Mouse (Mus musculus) midbrain, embryonic 12.5 days (tissue): Measurements from ENCODE around the gene Tekt3. TPM values are rescaled to one million over a fixed set of nuclear protein-coding genes. Genes with fewer than 3 reads are reported as not detected.

Experiments
- ATAC-seq: fragments of 200-750 bp; cut with Nextera tagmentation; 2 replicates; pipeline ENCODE4 v1.8.0; 2017; ENCODE audit warnings: low read depth, moderate TSS enrichment, moderate library complexity; ENCODE audit not compliant: low FRiP score
- H3K27ac ChIP-seq: fragments of 300-500 bp; sonication (generic); replicated peaks from 2 replicates; pipeline ENCODE4 v1.5.1; 2016; ENCODE audit warnings: mild to moderate bottlenecking
- H3K27me3 ChIP-seq: fragments of 300-500 bp; sonication (generic); 2 replicates; pipeline ENCODE4 v1.6.1; 2016; ENCODE audit warnings: mild to moderate bottlenecking
- H3K36me3 ChIP-seq: fragments of 300-500 bp; sonication (generic); 2 replicates; pipeline ENCODE4 v1.6.1; 2016
- H3K4me1 ChIP-seq: fragments of 300-500 bp; sonication (generic); 2 replicates; pipeline ENCODE4 v1.6.1; 2016
- H3K4me2 ChIP-seq: fragments of 300-500 bp; sonication (generic); replicated peaks from 2 replicates; pipeline ENCODE4 v1.6.1; 2016; ENCODE audit warnings: mild to moderate bottlenecking, moderate library complexity
- H3K4me3 ChIP-seq: fragments of 300-500 bp; sonication (generic); 2 replicates; pipeline ENCODE4 v1.5.1; 2016; ENCODE audit warnings: mild to moderate bottlenecking
- H3K9ac ChIP-seq: fragments of 300-500 bp; sonication (generic); replicated peaks from 2 replicates; pipeline ENCODE4 v1.6.1; 2016; ENCODE audit warnings: mild to moderate bottlenecking, moderate library complexity
- H3K9me3 ChIP-seq: fragments of 300-500 bp; sonication (generic); 2 replicates; pipeline ENCODE4 v1.6.1; 2016; ENCODE audit warnings: mild to moderate bottlenecking
- WGBS: fragments of 180-500 bp; shearing (Covaris S2); methylation state at CpG from one replicate; pipeline ENCODE4 v1.1.7; 2016; 5-methylcytosine and 5-hydroxymethylcytosine counted together
- polyA plus RNA-seq: library from polyadenylated mRNA; unstranded; fragments of >200 nt; fragmentation: Nextera tagmentation; extraction: Ambion mirVana; gene quantifications from 2 replicates; pipeline ENCODE4 v1.2.1, GENCODE M21; 2016

Tekt3 gene
- polyA plus RNA-seq, 1 experiment from 2014 or later, result not detected

DNA sequence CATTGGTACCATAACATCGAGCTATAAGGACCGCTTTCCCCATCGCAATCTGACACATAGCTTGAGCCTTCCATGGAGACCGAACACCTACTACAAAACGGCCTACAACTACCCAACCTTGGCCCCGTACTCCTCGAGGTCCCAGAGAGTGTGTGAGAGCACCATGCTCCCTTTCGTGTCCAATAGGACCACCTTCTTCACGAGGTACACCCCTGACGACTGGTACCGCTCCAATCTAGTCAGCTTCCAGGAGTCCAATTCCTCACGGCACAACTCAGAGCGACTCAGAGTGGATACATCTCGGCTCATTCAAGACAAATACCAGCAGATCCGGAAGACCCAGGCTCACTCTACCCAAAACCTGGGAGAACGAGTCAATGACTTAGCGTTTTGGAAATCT, 8.6 kb downstream of the Tekt3 start:
- no peaks in the 10 kb centered on the region for H3K9me3 ChIP-seq
- WGBS, result 93% methylated on average over 17 of the region's 17 CpGs
- no peak overlapping the region for H3K4me3 ChIP-seq
- no peak overlapping the region for H3K4me2 ChIP-seq
- H3K36me3 ChIP-seq, result no peaks in the 10 kb centered on the region
- H3K27ac ChIP-seq, result no peak overlapping the region
- no peak overlapping the region for H3K9ac ChIP-seq
- H3K4me1 ChIP-seq, result no peaks in the 10 kb centered on the region
- H3K27me3 ChIP-seq, result no peaks in the 10 kb centered on the region
- ATAC-seq, result no peak

- ATAC-seq, result no peak
- Histone ChIP-seq H3K36me3 (no peaks in the 10 kb centered on the region), H3K4me1 (no peaks in the 10 kb centered on the region), H3K9ac (no peak overlapping the region), H3K9me3 (0 out of 2 replicates have a peak, but pooled peaks cover 4% of the 10 kb centered on the region), H3K4me2 (no peak overlapping the region), H3K4me3 (no peak overlapping the region), H3K27ac (no peak overlapping the region), H3K27me3 (no peaks in the 10 kb centered on the region)
- WGBS, result 85% methylated on average over 3 of the region's 3 CpGs
Measured at GRCm38 (mm10) chr11:63084536-63084935, 23.1 kb downstream of the Tekt3 start.

- no peak for ATAC-seq
- WGBS, result 93% methylated on average over 6 of the region's 6 CpGs
Measured at GRCm38 (mm10) chr11:63088672-63089071, 27.2 kb downstream of the Tekt3 start.

DNA sequence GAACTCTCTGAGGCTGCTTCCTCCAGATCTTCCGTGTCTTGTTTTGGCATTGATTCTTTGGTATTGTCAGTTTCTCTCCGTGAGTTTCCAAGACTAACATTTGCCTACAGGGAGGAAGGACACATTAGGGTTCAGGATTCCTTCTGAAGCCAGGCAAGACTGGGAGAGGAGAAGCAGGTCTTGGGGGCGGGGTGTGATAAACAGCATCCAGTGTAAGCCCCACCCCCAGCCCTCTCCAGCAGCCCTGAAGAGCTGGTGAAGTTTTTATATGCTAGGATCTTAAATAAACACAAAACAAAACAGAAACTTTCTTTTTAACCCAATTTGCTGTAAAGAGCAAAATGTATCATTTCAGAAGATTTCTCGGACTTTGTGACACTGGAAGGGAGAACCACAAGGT, 28.8 kb downstream of the Tekt3 start:
- 55% methylated on average over 4 of the region's 4 CpGs for WGBS
- Histone ChIP-seq H3K27ac (no peak overlapping the region), H3K4me2 (no peak overlapping the region), H3K36me3 (no peaks in the 10 kb centered on the region), H3K9me3 (no peaks in the 10 kb centered on the region), H3K4me3 (no peak overlapping the region), H3K27me3 (no peaks in the 10 kb centered on the region), H3K4me1 (no peaks in the 10 kb centered on the region), H3K9ac (no peak overlapping the region)
- no peak for ATAC-seq

More at GRCm38 (mm10) chr11:63088672-63089071, 27.2 kb downstream of the Tekt3 start:
- Histone ChIP-seq H3K27me3 (no peaks in the 10 kb centered on the region), H3K4me2 (no peak overlapping the region), H3K9me3 (0 out of 2 replicates have a peak, but pooled peaks cover 4% of the 10 kb centered on the region), H3K9ac (no peak overlapping the region), H3K4me1 (no peaks in the 10 kb centered on the region), H3K36me3 (no peaks in the 10 kb centered on the region), H3K4me3 (no peak overlapping the region), H3K27ac (no peak overlapping the region)

DNA sequence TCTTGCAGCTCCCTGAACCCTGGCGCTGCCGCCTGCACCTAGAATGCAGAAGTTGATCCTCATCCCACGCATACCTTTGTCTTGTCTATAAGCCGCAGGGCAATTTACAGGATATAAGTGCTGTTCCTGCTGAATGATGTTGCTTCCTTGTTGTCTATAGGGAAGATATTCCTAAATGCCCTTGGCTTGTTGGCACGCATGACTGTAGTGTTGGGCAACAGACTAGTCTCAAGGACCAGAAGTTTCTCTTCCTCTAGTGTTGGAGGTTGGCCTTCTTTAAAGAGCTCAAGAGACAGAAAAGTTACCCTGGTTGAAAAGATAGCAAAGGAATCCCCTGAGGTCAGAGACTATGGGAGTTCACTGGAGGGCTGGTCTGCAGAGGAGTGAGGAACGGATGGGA, 29.5 kb downstream of the Tekt3 start:
- H3K27me3 ChIP-seq, result no peaks in the 10 kb centered on the region
- no peak overlapping the region for H3K9ac ChIP-seq
- H3K36me3 ChIP-seq, result no peaks in the 10 kb centered on the region
- WGBS, result 96% methylated on average over 6 of the region's 6 CpGs
- H3K27ac ChIP-seq, result no peak overlapping the region
- ATAC-seq, result no peak
- H3K9me3 ChIP-seq, result no peaks in the 10 kb centered on the region
- H3K4me3 ChIP-seq, result no peak overlapping the region
- no peaks in the 10 kb centered on the region for H3K4me1 ChIP-seq
- H3K4me2 ChIP-seq, result no peak overlapping the region

DNA sequence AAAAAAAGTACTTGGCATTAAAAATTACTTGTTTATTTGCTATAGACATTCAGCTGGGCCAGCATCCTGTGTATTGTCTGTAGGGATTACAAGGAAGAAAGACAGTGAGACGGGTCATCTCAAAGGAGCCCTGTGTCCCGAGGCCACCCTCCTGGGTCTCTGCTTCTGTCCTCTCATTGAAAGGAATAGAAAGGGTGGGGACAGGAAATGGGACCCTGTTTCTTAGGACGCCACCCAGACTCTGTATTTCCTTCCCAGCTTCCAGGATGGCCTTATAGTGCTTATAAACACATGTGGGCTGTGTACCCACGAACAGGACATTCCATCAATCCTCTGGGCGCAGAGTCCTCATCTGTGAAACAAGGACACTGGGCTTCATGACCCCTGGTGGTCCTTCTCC, 30.8 kb downstream of the Tekt3 start:
- WGBS, result 66% methylated on average over 5 of the region's 5 CpGs
- Histone ChIP-seq H3K4me3 (no peak overlapping the region), H3K27ac (no peak overlapping the region), H3K4me2 (no peak overlapping the region), H3K27me3 (no peaks in the 10 kb centered on the region), H3K9me3 (no peaks in the 10 kb centered on the region), H3K36me3 (no peaks in the 10 kb centered on the region), H3K9ac (no peak overlapping the region), H3K4me1 (no peaks in the 10 kb centered on the region)
- no peak for ATAC-seq

DNA sequence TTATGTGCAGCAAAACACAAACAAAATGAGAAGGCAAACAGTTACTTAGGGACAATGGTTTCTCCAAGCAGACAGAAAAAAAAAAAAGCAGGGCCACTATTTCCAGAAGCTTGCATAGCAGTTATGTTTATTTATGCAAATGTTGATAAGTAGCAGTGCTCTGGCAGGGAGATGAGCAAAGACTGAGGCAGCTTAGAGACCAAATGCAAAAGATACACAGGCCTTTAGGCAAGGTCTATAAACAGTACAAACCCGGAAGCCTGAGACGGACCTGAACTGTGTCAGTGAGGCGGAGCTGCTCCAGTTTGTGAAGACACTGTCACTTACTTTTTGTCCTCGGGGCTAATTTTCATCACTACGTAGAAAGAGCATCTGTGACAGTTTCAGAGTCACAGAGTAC, 32.1 kb downstream of the Tekt3 start:
- Histone ChIP-seq H3K4me1 (no peaks in the 10 kb centered on the region), H3K9ac (no peak overlapping the region), H3K4me2 (no peak overlapping the region), H3K36me3 (no peaks in the 10 kb centered on the region), H3K9me3 (no peaks in the 10 kb centered on the region), H3K27me3 (no peaks in the 10 kb centered on the region), H3K27ac (no peak overlapping the region), H3K4me3 (no peak overlapping the region)
- WGBS, result 76% methylated on average over 5 of the region's 5 CpGs
- ATAC-seq, result no peak

DNA sequence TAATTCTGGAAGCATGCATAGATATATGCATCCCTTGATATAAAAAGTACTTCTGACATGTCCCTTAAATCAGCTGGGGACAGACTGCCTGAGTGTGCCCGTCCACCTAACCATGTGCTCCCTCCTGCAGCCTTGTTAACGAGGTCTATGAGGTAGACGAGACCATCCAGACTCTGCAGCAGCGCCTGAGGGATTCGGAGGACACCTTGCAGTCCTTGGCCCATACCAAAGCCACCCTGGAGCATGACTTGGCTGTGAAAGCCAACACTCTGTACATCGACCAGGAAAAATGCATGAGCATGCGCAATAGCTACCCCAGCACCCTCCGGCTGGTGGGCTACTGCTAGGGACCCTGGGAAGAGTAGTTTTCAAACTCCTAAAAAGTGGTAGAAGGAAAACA, 33.0 kb downstream of the Tekt3 start:
- no peak for ATAC-seq
- H3K36me3 ChIP-seq, result no peaks in the 10 kb centered on the region
- H3K4me3 ChIP-seq, result no peak overlapping the region
- H3K9ac ChIP-seq, result no peak overlapping the region
- no peaks in the 10 kb centered on the region for H3K4me1 ChIP-seq
- H3K4me2 ChIP-seq, result no peak overlapping the region
- H3K27me3 ChIP-seq, result no peaks in the 10 kb centered on the region
- no peak overlapping the region for H3K27ac ChIP-seq
- H3K9me3 ChIP-seq, result no peaks in the 10 kb centered on the region
- WGBS, result 89% methylated on average over 8 of the region's 8 CpGs

DNA sequence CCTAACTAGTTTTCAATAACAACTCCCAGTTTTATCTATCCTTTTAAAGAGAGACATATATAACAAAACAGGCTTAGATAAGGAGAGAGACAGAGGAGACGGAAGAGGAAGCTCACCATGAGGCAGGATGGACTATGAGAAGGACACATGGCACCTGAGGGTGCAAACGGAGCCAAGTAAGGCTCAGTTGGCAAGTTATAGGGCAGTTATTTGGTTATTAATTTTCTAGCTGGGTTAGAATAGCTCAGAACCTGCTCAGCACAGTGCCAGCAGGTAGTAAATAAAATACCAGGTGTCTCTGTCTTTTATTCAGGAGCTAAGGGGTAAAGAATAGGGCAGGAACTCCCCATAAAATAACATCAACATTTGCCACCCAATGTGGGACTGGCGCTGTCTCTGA, 36.6 kb downstream of the Tekt3 start:
- Histone ChIP-seq H3K4me2 (no peak overlapping the region), H3K36me3 (no peaks in the 10 kb centered on the region), H3K27me3 (no peaks in the 10 kb centered on the region), H3K9ac (no peak overlapping the region), H3K4me1 (no peaks in the 10 kb centered on the region), H3K27ac (no peak overlapping the region), H3K4me3 (no peak overlapping the region), H3K9me3 (no peaks in the 10 kb centered on the region)
- ATAC-seq, result no peak
- 84% methylated on average over 3 of the region's 3 CpGs for WGBS

- H3K27me3 ChIP-seq, result no peaks in the 10 kb centered on the region
- H3K27ac ChIP-seq, result no peak overlapping the region
- no peak overlapping the region for H3K4me2 ChIP-seq
- ATAC-seq, result no peak
- no peaks in the 10 kb centered on the region for H3K4me1 ChIP-seq
- no peak overlapping the region for H3K4me3 ChIP-seq
- H3K9me3 ChIP-seq, result no peaks in the 10 kb centered on the region
- H3K36me3 ChIP-seq, result no peaks in the 10 kb centered on the region
- 80% methylated on average over 3 of the region's 3 CpGs for WGBS
- H3K9ac ChIP-seq, result no peak overlapping the region
Measured at GRCm38 (mm10) chr11:63099390-63099789, 37.9 kb downstream of the Tekt3 start.

DNA sequence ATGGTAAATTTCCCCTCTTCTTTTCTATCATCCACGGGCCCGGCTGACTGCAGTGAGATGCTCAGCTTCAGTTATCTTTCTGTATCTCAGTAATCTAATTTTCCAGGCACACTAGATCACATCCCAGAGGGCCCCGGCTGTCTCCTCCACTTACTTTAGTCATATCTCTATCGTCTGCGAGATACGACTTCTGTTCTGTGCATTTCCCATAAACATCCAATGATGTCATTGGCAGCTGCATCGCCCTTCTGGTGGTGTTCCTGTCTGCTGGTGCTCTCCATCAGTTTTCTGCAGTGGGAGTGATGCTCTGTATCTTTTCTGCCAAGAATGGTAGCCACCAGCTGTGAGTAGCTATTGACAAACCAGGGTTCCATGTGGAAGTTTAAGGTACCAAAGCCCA, 41.8 kb downstream of the Tekt3 start:
- no peak for ATAC-seq
- no peak overlapping the region for H3K4me2 ChIP-seq

DNA sequence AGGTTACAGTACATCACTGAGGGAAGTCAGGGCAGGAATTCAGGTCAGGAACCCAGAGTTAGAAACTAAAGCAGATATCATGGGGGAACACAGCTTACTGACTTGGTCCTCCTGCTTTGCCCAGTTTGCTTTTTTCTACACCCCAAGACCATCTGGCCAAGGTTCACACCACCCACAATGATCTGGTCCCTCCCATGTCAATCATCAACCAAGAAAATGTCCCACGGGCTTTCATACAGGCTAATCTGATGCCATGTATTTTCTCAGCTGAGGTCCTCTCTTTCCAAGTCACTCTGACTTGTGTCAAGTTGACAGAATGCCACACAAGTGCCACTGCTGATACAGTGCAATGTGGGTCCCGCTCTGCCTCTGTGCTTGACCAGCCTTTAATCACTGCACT, 42.6 kb downstream of the Tekt3 start:
- Histone ChIP-seq H3K27ac (no peak overlapping the region), H3K4me2 (no peak overlapping the region), H3K27me3 (no peaks in the 10 kb centered on the region), H3K36me3 (no peaks in the 10 kb centered on the region), H3K4me1 (no peaks in the 10 kb centered on the region), H3K9ac (no peak overlapping the region), H3K4me3 (no peak overlapping the region), H3K9me3 (no peaks in the 10 kb centered on the region)
- ATAC-seq, result no peak
- 97% methylated on average over 2 of the region's 2 CpGs for WGBS

More for the DNA sequence above, 41.8 kb downstream of the Tekt3 start:
- Histone ChIP-seq H3K9ac (no peak overlapping the region), H3K9me3 (no peaks in the 10 kb centered on the region), H3K27me3 (no peaks in the 10 kb centered on the region), H3K4me3 (no peak overlapping the region), H3K27ac (no peak overlapping the region), H3K4me1 (no peaks in the 10 kb centered on the region), H3K36me3 (no peaks in the 10 kb centered on the region)
- WGBS, result 92% methylated on average over 7 of the region's 7 CpGs

DNA sequence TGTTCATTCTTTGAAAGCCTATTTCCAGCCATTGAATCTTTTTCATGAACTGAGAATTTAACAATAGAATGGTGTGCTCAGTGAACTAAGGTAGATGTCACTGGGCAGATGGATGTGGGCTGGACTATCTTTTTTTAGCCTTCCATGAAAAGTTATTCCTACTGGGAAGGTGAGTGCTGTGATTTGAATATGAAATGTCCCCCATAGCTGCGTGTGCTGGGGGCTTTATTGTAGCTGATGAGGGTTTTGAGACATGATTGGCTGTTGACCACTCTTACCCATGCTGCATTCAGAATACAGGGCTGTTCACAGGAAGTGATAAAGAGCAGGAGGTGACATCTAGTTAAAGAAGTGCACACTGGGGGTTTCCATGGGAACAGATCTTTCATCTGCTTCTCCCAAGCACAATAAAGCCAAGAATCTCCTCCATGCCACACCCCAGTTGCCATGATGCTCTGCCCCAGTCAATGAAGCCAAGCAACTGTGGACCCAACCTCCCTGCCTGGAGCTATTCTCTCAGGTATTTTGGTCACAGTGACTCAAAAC, 47.8 kb downstream of the Tekt3 start:
- WGBS, result 58% methylated on average over 1 of the region's 1 CpGs
- Histone ChIP-seq H3K27ac (no peak overlapping the region), H3K36me3 (no peaks in the 10 kb centered on the region), H3K27me3 (no peaks in the 10 kb centered on the region), H3K9me3 (no peaks in the 10 kb centered on the region), H3K4me3 (no peak overlapping the region), H3K9ac (no peak overlapping the region), H3K4me1 (0 out of 2 replicates have a peak, but pooled peaks cover 4% of the 10 kb centered on the region), H3K4me2 (no peak overlapping the region)
- no peak for ATAC-seq
